Mouse (Mus musculus) heart, adult 2 months (tissue): Measurements from ENCODE around the gene Crtc1. TPM values are rescaled to one million over a fixed set of nuclear protein-coding genes. Genes with fewer than 3 reads are reported as not detected.
A peak's percentile ranks its signal among the peaks of the same experiment; 100 is the strongest.

Experiments used
- DNase-seq, 2 experiments: peaks; one replicate each; pipeline ENCODE4 v3.0.0; 2021
- H3K27ac ChIP-seq: fragments of 200-600 bp; 2 replicates; pipeline ENCODE4 v1.8.1; 2022
- H3K27me3 ChIP-seq: fragments of 200-500 bp; 2 replicates; pipeline ENCODE4 v1.6.1; 2012; ENCODE audit warnings: mild to moderate bottlenecking, low read length, inconsistent platforms, mixed read lengths; ENCODE audit not compliant: control insufficient read depth, insufficient read depth
- H3K36me3 ChIP-seq: fragments of 200-500 bp; 2 replicates; pipeline ENCODE4 v1.6.1; 2012; ENCODE audit warnings: low read length, inconsistent platforms; ENCODE audit not compliant: control insufficient read depth, insufficient read depth
- H3K4me1 ChIP-seq: fragments of 200-500 bp; 2 replicates; pipeline ENCODE4 v1.6.1; 2011; ENCODE audit warnings: low read length; ENCODE audit not compliant: control insufficient read depth, insufficient read depth
- H3K4me3 ChIP-seq: fragments of 200-600 bp; 2 replicates; pipeline ENCODE4 v1.8.1; 2022
- H3K79me2 ChIP-seq: fragments of 200-500 bp; replicated peaks from 2 replicates; pipeline ENCODE4 v1.6.1; 2012; ENCODE audit warnings: mild to moderate bottlenecking, inconsistent platforms, low read length, moderate library complexity, mixed read lengths; ENCODE audit not compliant: control insufficient read depth, insufficient read depth
- H3K9ac ChIP-seq: fragments of 200-500 bp; 2 replicates; pipeline ENCODE4 v1.6.1; 2012; ENCODE audit warnings: low read depth, mild to moderate bottlenecking, control low read depth, inconsistent platforms, low read length, mixed read lengths
- CTCF ChIP-seq: fragments of 200-600 bp; IDR thresholded peaks from 2 replicates; pipeline ENCODE4 v1.8.1; 2022; ENCODE audit warnings: antibody characterized with exemption, mild to moderate bottlenecking, moderate library complexity
- EP300 ChIP-seq: fragments of 200-500 bp; IDR thresholded peaks from 2 replicates; pipeline ENCODE4 v1.6.1; 2011; ENCODE audit warnings: low read depth, low read length, control low read depth; ENCODE audit not compliant: insufficient read depth
- POLR2A ChIP-seq: fragments of 200-500 bp; IDR thresholded peaks from 2 replicates; pipeline ENCODE4 v1.6.1; 2011; ENCODE audit warnings: mild to moderate bottlenecking, low read depth, low read length, control low read depth; ENCODE audit not compliant: insufficient read depth
- WGBS: fragments of 180-500 bp; shearing (Covaris S2); methylation state at CpG from one replicate; pipeline ENCODE4 v1.1.7; 2018; 5-methylcytosine and 5-hydroxymethylcytosine counted together
- intact Hi-C: fragments of 180-260 bp; cut with DNase I; formaldehyde crosslinking; loops from one replicate; pipeline ENCODE4 v1.15.1; 2025
- polyA plus RNA-seq: library from polyadenylated mRNA; depleted of rRNA; stranded (reverse); fragments of >200 nt; gene quantifications from 2 replicates; pipeline ENCODE4 v1.2.3, GENCODE M21; 2012
- total RNA-seq, 2 experiments: library from RNA; stranded (reverse); gene quantifications; 2 replicates each; pipeline ENCODE4 v1.2.3; 2021

The Crtc1 gene
- total and polyA plus RNA-seq, 3 experiments: 7.4 to 14.9 (median 8.1) TPM

GRCm38 (mm10) chr8:70364066-70364465 is 75.3 kb downstream of the Crtc1 start:
- Histone ChIP-seq H3K4me3 (no peak overlapping the region), H3K27ac (no peak overlapping the region), H3K4me1 (peaks cover 2% of the 10 kb centered on the region; the same call in 1 of the 2 replicates), H3K27me3 (no peaks in the 10 kb centered on the region), H3K36me3 (no peaks in the 10 kb centered on the region), H3K9ac (no peak overlapping the region), H3K79me2 (no peaks in the 10 kb centered on the region)
- WGBS: 45% methylated on average over 5 of the region's 5 CpGs
- intact Hi-C loops: no loop called here
- TF ChIP-seq POLR2A (no peak), EP300 (0 out of 2 replicates have a peak, but pooled peaks have one; percentile 18), CTCF (no peak)
- DNase-seq: peak in 1 of 2 experiments; percentile 55

- intact Hi-C loops: no loop called here
- no peak overlapping the region for H3K4me3 ChIP-seq
- no peak overlapping the region for H3K27ac ChIP-seq
- no peaks in the 10 kb centered on the region for H3K36me3 ChIP-seq
- no peaks in the 10 kb centered on the region for H3K79me2 ChIP-seq
- DNase-seq: peak in 1 of 2 experiments; percentile 27
- WGBS: 61% methylated on average over 10 of the region's 10 CpGs
- TF ChIP-seq CTCF: no peak
- TF ChIP-seq EP300: no peak
- no peak for TF ChIP-seq POLR2A
- no peaks in the 10 kb centered on the region for H3K27me3 ChIP-seq
- H3K9ac ChIP-seq: no peak overlapping the region
- H3K4me1 ChIP-seq: peaks cover 2% of the 10 kb centered on the region; the same call in 1 of the 2 replicates
Observed at GRCm38 (mm10) chr8:70361484-70362032, 77.8 kb downstream of the Crtc1 start.

GRCm38 (mm10) chr8:70360769-70361168 is 78.6 kb downstream of the Crtc1 start:
- WGBS: 52% methylated on average over 4 of the region's 4 CpGs
- intact Hi-C loops: no loop called here

GRCm38 (mm10) chr8:70359411-70359810 is 80.0 kb downstream of the Crtc1 start:
- WGBS: 19% methylated on average over 3 of the region's 3 CpGs
- TF ChIP-seq CTCF (no peak), POLR2A (no peak), EP300 (no peak)
- Histone ChIP-seq H3K36me3 (no peaks in the 10 kb centered on the region), H3K4me3 (no peak overlapping the region), H3K27ac (no peak overlapping the region), H3K27me3 (no peaks in the 10 kb centered on the region), H3K4me1 (peaks cover under 1% of the 10 kb centered on the region; the same call in 1 of the 2 replicates), H3K9ac (no peak overlapping the region), H3K79me2 (no peaks in the 10 kb centered on the region)
- intact Hi-C loops: no loop called here
- peak in 1 of 2 experiments; percentile 35 for DNase-seq

More at GRCm38 (mm10) chr8:70360769-70361168, 78.6 kb downstream of the Crtc1 start:
- Histone ChIP-seq H3K36me3 (no peaks in the 10 kb centered on the region), H3K27me3 (no peaks in the 10 kb centered on the region), H3K4me3 (no peak overlapping the region), H3K9ac (no peak overlapping the region), H3K27ac (no peak overlapping the region), H3K79me2 (no peaks in the 10 kb centered on the region), H3K4me1 (peaks cover 2% of the 10 kb centered on the region; the same call in 1 of the 2 replicates)
- DNase-seq: no peak
- TF ChIP-seq EP300 (no peak), CTCF (peak; percentile 43), POLR2A (no peak)

GRCm38 (mm10) chr8:70356111-70356510 is 83.3 kb downstream of the Crtc1 start:
- Histone ChIP-seq H3K79me2 (peaks cover 6% of the 10 kb centered on the region), H3K27ac (no peak overlapping the region), H3K4me1 (peaks cover 10% of the 10 kb centered on the region), H3K27me3 (no peaks in the 10 kb centered on the region), H3K36me3 (no peaks in the 10 kb centered on the region), H3K4me3 (no peak overlapping the region), H3K9ac (no peak overlapping the region)
- no peak for DNase-seq
- intact Hi-C loops: no loop called here
- WGBS: 75% methylated on average over 1 of the region's 1 CpGs
- TF ChIP-seq CTCF (no peak), POLR2A (no peak), EP300 (no peak)

GRCm38 (mm10) chr8:70354004-70354403 is 85.4 kb downstream of the Crtc1 start:
- Histone ChIP-seq H3K9ac (no peak overlapping the region), H3K79me2 (peaks cover 6% of the 10 kb centered on the region), H3K4me3 (peak overlapping the region; percentile 64; the same call in 1 of the 2 replicates), H3K36me3 (peaks cover 3% of the 10 kb centered on the region), H3K27me3 (no peaks in the 10 kb centered on the region), H3K27ac (no peak overlapping the region; the same call in 1 of the 2 replicates), H3K4me1 (peaks cover 23% of the 10 kb centered on the region)
- TF ChIP-seq CTCF (no peak), EP300 (no peak), POLR2A (no peak)
- intact Hi-C loops: no loop called here
- no peak for DNase-seq
- WGBS: 45% methylated on average over 4 of the region's 4 CpGs
